Mouse (Mus musculus) spleen, adult 12 weeks (tissue): ENCODE measurements at regions not wholly inside any gene's neighbourhood (a gene's known extent, or its start where the extent isn't known, plus 50 kb on each side); places are given as distances from the start of the nearest gene placed in this dataset.
A peak's percentile ranks its signal among the peaks of the same experiment; 100 is the strongest.

ENCODE experiments used
- DNase-seq: peaks from one replicate; pipeline ENCODE4 v3.0.0; 2022; ENCODE audit warnings: low spot score

- no peak for DNase-seq
These were observed 115.3 kb downstream of the Rgs21 start for GRCm38 (mm10) chr1:144452141-144452540.

- no peak for DNase-seq
These were observed 115.7 kb downstream of the Rgs21 start for GRCm38 (mm10) chr1:144451731-144452130.

- DNase-seq, result no peak
These were observed 130.8 kb downstream of the Rgs21 start for GRCm38 (mm10) chr1:144436617-144437016.

GRCm38 (mm10) chr1:144432816-144433215, 134.7 kb downstream of the Rgs21 start:
- no peak for DNase-seq

GRCm38 (mm10) chr1:144431535-144432276, 135.8 kb downstream of the Rgs21 start:
- DNase-seq, result no peak

GRCm38 (mm10) chr1:144421374-144421773, 146.1 kb downstream of the Rgs21 start:
- no peak for DNase-seq

- peak; percentile 1 for DNase-seq
These were observed 157.6 kb upstream of the Rgs1 start for GRCm38 (mm10) chr1:144406387-144407383.

- no peak for DNase-seq
These were observed 156.7 kb upstream of the Rgs1 start for GRCm38 (mm10) chr1:144405724-144406123.

- no peak for DNase-seq
These were observed 156.0 kb upstream of the Rgs1 start for GRCm38 (mm10) chr1:144405031-144405430.

- DNase-seq, result no peak
These were observed 131.1 kb upstream of the Rgs1 start for GRCm38 (mm10) chr1:144379991-144380594.

- DNase-seq, result no peak
These were observed 125.1 kb upstream of the Rgs1 start for GRCm38 (mm10) chr1:144374121-144374520.

- no peak for DNase-seq
These were observed 118.5 kb upstream of the Rgs1 start for GRCm38 (mm10) chr1:144367492-144367891.

GRCm38 (mm10) chr1:144355560-144356310, 106.7 kb upstream of the Rgs1 start:
- no peak for DNase-seq

- no peak for DNase-seq
These were observed 106.0 kb upstream of the Rgs1 start for GRCm38 (mm10) chr1:144355041-144355440.

- DNase-seq, result no peak
These were observed 104.3 kb upstream of the Rgs1 start for GRCm38 (mm10) chr1:144353320-144353719.

GRCm38 (mm10) chr1:144343820-144344219, 94.8 kb upstream of the Rgs1 start:
- no peak for DNase-seq

- DNase-seq, result no peak
These were observed 94.3 kb upstream of the Rgs1 start for GRCm38 (mm10) chr1:144343299-144343698.

- no peak for DNase-seq
These were observed 88.5 kb upstream of the Rgs1 start for GRCm38 (mm10) chr1:144337572-144337971.

GRCm38 (mm10) chr1:144330365-144331050, 81.5 kb upstream of the Rgs1 start:
- peak; percentile 6 for DNase-seq

- DNase-seq, result no peak
These were observed 70.4 kb upstream of the Rgs1 start for GRCm38 (mm10) chr1:144319406-144319805.

- DNase-seq, result no peak
These were observed 69.2 kb upstream of the Rgs1 start for GRCm38 (mm10) chr1:144318289-144318688.
